In the genomic region with DNA sequence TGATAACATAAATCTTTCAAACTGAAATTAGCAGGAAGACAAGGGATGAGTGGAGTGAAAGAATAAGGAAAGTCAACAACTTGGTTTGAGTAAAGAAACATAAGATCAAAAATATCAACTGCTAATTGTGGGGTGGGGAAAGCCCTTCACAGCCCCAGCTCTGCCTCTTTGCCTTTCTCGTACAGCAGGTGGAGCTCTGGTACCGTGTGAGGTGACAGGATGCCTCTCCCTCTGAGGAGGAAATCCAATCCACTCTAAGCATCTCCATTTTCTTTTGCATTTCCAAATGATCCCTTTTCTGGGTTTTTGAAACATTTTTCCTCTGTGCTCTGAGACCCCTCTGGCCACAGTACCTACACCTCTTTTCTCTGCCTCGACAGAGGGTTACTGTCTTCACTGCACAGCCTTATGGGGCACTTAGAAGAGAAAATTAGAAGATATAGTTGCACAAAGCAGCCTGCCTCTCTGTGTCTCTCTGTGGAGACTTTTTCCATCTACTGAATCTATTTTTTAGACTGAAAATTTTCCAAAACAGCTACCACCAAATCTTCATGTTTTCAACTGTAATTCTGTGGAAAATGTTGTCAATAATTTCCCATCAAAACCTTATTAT, we compare ENCODE assay signal across 9 mouse cellular contexts. TPM values are rescaled to one million over a fixed set of nuclear protein-coding genes. Genes with fewer than 3 reads are reported as not detected.
DNase-seq lines count a peak whose midpoint lies in the region; ATAC-seq and TF ChIP-seq lines count a peak whose summit lies in the region.
"Had no signal": no experiment of that assay in that cellular context is flagged by ENCODE, and none has a peak within 500 bp of the region (broad histone marks: within the 10 kb centered on the region; RNA-seq: fewer than 3 reads in every experiment).

No protein-coding gene starts in this region.

- no peak overlapping the region for H3K4me3 ChIP-seq in testis, adult 2 months (ENCODE audit: control insufficient read depth, low read depth, low read length)
- H3K4me3 ChIP-seq in kidney, embryonic 14.5 days (ENCODE audit: low read length) = no peak overlapping the region
- no peak overlapping the region for H3K4me3 ChIP-seq in limb, embryonic 13.5 days
- H3K4me3 ChIP-seq in neural tube, embryonic 15.5 days (replicated peaks) = no peak overlapping the region
- H3K4me3 ChIP-seq: erythroblast, embryonic 14.5 days had no signal

- no peaks in the 10 kb centered on the region for H3K9me3 ChIP-seq in kidney, embryonic 14.5 days (ENCODE audit: control insufficient read depth, low read length)
- H3K9me3 ChIP-seq in limb, embryonic 13.5 days = no peaks in the 10 kb centered on the region
- H3K9me3 ChIP-seq in neural tube, embryonic 15.5 days (replicated peaks) = no peaks in the 10 kb centered on the region

- TF ChIP-seq CTCF in testis, adult 2 months (IDR thresholded peaks at IDR 0.05; ENCODE audit: control insufficient read depth, insufficient read depth, insufficient replicate concordance, low read depth, low read length) = peak; percentile 48; the same call in 1 of the 2 replicates

- no peak overlapping the region for H3K9ac ChIP-seq in kidney, embryonic 14.5 days (ENCODE audit: low read depth, low read length)
- no peak overlapping the region for H3K9ac ChIP-seq in limb, embryonic 13.5 days
- no peak overlapping the region for H3K9ac ChIP-seq in neural tube, embryonic 15.5 days (replicated peaks)

- no peaks in the 10 kb centered on the region for H3K27me3 ChIP-seq in testis, adult 2 months (ENCODE audit: control insufficient read depth, insufficient read depth, low read length)
- no peaks in the 10 kb centered on the region for H3K27me3 ChIP-seq in kidney, embryonic 14.5 days (ENCODE audit: control insufficient read depth, insufficient read depth, low read length)
- H3K27me3 ChIP-seq in limb, embryonic 13.5 days = no peaks in the 10 kb centered on the region
- H3K27me3 ChIP-seq in neural tube, embryonic 15.5 days (replicated peaks) = no peaks in the 10 kb centered on the region

- ATAC-seq in kidney, embryonic 14.5 days (ENCODE audit: low FRiP score, low TSS enrichment) = peak; percentile 88; the same call in 1 of the 2 replicates
- ATAC-seq in limb, embryonic 13.5 days (ENCODE audit: low FRiP score, low read depth) = peak; percentile 82; the same call in 1 of the 2 replicates
- ATAC-seq in neural tube, embryonic 15.5 days (ENCODE audit: low FRiP score) = peak; percentile 78; the same call in 1 of the 2 replicates

- WGBS in kidney, embryonic 14.5 days = 5% methylated on average over 3 of the region's 3 CpGs
- 9% methylated on average over 3 of the region's 3 CpGs for WGBS in limb, embryonic 13.5 days
- 5% methylated on average over 3 of the region's 3 CpGs for WGBS in neural tube, embryonic 15.5 days

- no peak overlapping the region for H3K4me2 ChIP-seq in kidney, embryonic 14.5 days (replicated peaks; ENCODE audit: low read depth, low read length)
- H3K4me2 ChIP-seq in limb, embryonic 13.5 days (replicated peaks) = no peak overlapping the region
- no peak overlapping the region for H3K4me2 ChIP-seq in neural tube, embryonic 15.5 days

- H3K27ac ChIP-seq in testis, adult 2 months (ENCODE audit: control insufficient read depth, insufficient read depth, low read depth, low read length) = no peak overlapping the region
- H3K27ac ChIP-seq in kidney, embryonic 14.5 days (ENCODE audit: low read depth, low read length) = no peak overlapping the region
- no peak overlapping the region for H3K27ac ChIP-seq in limb, embryonic 13.5 days
- H3K27ac ChIP-seq in neural tube, embryonic 15.5 days (replicated peaks) = peak overlapping the region; percentile 64; the same call in 1 of the 2 replicates

- no peak for TF ChIP-seq POLR2A in testis, adult 2 months (IDR thresholded peaks at IDR 0.05; ENCODE audit: control insufficient read depth, low read depth, low read length)

- no peaks in the 10 kb centered on the region for H3K36me3 ChIP-seq in testis, adult 2 months (ENCODE audit: control insufficient read depth, insufficient read depth, low read length)
- no peaks in the 10 kb centered on the region for H3K36me3 ChIP-seq in kidney, embryonic 14.5 days (ENCODE audit: control insufficient read depth, insufficient read depth, low read length)
- H3K36me3 ChIP-seq in limb, embryonic 13.5 days = no peaks in the 10 kb centered on the region
- H3K36me3 ChIP-seq in neural tube, embryonic 15.5 days = no peaks in the 10 kb centered on the region

- H3K4me1 ChIP-seq in testis, adult 2 months (ENCODE audit: control insufficient read depth, insufficient read depth, low read length) = no peaks in the 10 kb centered on the region
- H3K4me1 ChIP-seq in kidney, embryonic 14.5 days (ENCODE audit: control insufficient read depth, insufficient read depth, low read length) = no peaks in the 10 kb centered on the region
- H3K4me1 ChIP-seq in limb, embryonic 13.5 days = no peaks in the 10 kb centered on the region
- H3K4me1 ChIP-seq in neural tube, embryonic 15.5 days = peaks cover 2% of the 10 kb centered on the region; the same call in 1 of the 2 replicates

- no peak for DNase-seq in testis, postnatal 14 days (ENCODE audit: low spot score)
- peak; percentile 6 for DNase-seq in cerebellum, adult 8-10 months
- DNase-seq in forelimb bud, embryonic 11.5 days (ENCODE audit: low read depth, low spot score) = peak; percentile 51
- peak; percentile 44 for DNase-seq in yolk sac, embryonic 10.5 days (ENCODE audit: low spot score)

RNA-seq across cellular contexts. Expression of a gene that starts 57.4 kb away (rescaled TPM):
- polyA plus RNA-seq in testis, adult 2 months (2012; rRNA removed) = 6.6 and 7.2 TPM in 2 replicates
- 8.6 and 11.8 TPM in 2 replicates for polyA plus RNA-seq in kidney, embryonic 14.5 days (2014; fragmentation: Nextera tagmentation; extraction: Ambion mirVana)
- 7.3 and 8.0 TPM in 2 replicates for polyA plus RNA-seq in limb, embryonic 13.5 days (2015; fragmentation: Nextera tagmentation; extraction: Ambion mirVana)
- polyA plus RNA-seq in neural tube, embryonic 15.5 days (2015; fragmentation: Nextera tagmentation; extraction: Ambion mirVana) = 5.7 and 7.0 TPM in 2 replicates
- polyA plus RNA-seq: erythroblast, embryonic 14.5 days had no signal
